Mouse (Mus musculus): ENCODE measurements at regions not wholly inside any gene's neighbourhood (a gene's known extent, or its start where the extent isn't known, plus 50 kb on each side); places are given as distances from the start of the nearest gene placed in this dataset.

DNA sequence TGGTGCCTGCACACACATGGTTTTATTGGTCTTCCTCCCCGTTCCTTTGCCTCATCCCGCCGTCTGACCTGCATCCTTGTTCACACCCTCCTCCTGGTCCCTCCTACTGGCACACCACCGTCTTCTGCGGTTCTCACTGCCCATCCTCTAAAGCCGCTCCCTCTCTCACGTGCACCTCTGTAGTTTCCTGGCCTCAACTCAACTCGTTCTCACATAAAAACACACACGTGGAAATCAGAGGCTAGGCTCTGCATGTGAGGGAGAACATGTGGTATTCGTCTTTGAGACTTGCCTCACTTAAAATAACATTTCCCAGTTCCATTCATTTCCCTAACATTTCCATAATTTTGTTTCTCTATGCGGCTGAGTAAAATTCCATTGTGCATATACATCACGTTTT lies 69.5 kb downstream of the Aldh8a1 start:
- DNase-seq (ENCODE audit: low spot score in 2 of 2) = no peak

DNA sequence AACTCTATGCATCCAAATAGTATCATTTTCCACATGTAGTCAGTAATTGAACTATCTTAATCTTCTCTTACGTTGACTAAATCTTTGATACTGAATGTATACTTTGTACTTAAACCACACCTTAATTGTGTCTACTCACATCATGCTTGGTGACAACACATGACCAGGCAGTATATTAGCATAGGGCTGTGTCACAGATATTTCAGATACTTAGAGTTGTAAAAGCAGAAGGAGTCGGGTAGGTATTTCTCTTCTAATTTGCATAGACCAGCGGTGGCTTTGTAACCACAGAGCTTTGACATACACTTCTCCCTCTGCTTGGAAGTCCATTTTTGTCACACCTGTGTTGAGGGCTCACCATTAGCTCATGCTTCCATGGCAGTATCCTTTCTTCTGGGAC lies 71.0 kb downstream of the Aldh8a1 start:
- DNase-seq (ENCODE audit: low spot score in 2 of 2) = no peak

DNA sequence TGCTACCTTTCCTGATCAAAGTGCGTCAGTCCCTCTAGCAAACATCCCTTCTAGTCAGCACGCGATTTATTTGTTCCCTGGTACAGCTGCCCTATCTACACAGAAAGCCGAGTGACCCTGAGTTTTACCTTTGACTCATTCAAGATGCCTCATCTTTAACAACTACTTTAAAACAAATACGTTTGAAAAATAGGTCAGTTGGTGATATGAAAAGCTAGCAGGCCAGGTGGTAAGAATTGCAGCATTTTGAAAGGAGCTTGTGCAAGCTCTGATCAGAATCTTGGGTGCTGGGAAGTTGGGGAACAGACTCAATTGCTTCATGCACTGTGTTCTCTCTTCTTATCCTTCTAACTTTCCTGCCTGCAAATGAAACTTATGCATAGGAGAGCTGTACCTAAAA lies 71.9 kb downstream of the Aldh8a1 start:
- no peak for DNase-seq (ENCODE audit: low spot score in 2 of 2)

DNA sequence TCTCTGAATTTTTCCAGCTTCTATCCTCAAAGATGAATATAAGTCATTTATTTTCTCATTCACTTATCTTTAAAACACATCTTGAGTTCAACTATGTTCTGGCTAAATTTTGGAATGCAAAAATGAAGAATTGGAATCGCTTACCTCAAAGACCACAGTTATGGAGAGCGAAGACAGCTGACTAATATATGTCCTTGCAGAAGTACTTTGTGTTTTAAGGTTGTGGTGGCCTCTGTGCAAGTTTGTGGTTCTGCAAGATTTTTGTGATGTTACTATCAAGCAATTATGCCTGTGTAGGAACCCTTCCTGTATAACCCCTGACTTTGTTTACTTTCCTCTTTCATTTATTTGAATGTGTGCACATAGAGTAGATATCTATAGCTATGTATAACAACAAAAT lies 75.5 kb downstream of the Aldh8a1 start:
- no peak for DNase-seq (ENCODE audit: low spot score in 2 of 2)

DNA sequence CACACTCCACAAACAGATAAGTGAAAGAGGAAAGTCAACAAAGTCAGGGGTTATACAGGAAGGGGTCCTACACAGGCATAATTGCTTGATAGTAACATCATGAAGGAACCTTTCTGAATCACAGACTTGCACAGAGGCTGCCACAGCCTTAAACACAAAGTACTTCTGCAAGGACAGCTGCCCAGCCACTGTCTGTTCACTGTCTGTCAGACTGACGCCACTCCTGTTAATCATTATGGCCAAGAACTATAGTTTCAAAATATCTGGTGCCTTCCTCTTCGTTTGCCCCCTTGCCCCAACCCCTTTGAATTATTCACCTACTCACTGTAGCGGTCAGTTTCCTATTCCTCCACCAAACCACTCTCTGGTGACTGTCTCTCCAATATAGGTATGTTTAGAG lies 76.4 kb downstream of the Aldh8a1 start:
- DNase-seq (ENCODE audit: low spot score in 2 of 2) = no peak

DNA sequence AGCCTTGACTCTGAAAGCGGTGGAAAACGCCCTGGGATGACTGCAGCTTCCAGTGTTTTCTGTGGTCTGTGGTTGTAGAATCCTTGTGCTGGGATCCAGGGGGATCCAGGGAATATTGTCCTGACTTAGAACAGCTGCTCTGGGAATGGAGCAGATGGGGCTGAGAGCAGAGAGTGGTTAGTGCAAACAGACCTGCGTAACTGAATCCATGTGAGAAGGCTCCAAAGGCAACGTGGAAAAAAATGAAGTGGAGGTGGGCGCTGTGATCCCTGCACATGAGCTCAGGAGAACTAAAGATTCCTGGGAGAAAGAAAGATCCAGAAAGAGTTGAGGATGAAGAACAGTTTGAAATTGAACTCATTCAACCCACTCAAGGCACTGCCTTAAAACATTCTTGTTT lies 77.1 kb downstream of the Aldh8a1 start:
- DNase-seq (ENCODE audit: low spot score in 2 of 2) = no peak

DNA sequence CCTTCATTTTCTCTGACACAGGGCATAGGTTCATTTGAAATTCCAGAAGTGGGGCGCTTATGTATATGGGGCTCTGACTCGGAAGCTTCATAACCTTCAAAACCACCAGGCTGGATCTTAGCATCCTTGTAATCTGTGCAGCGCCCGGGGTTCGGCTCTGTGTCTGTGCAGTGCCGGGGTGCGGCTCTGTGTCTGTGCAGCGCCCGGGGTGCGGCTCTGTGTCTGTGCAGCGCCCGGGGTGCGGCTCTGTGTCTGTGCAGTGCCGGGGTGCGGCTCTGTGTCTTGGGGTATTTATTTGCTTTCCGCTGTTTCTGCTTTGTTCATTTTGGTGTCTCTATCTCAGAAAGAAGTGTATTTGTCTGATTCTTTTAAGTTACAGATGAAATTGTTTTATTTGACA lies 77.7 kb downstream of the Aldh8a1 start:
- DNase-seq (ENCODE audit: low spot score in 2 of 2) = no peak

DNA sequence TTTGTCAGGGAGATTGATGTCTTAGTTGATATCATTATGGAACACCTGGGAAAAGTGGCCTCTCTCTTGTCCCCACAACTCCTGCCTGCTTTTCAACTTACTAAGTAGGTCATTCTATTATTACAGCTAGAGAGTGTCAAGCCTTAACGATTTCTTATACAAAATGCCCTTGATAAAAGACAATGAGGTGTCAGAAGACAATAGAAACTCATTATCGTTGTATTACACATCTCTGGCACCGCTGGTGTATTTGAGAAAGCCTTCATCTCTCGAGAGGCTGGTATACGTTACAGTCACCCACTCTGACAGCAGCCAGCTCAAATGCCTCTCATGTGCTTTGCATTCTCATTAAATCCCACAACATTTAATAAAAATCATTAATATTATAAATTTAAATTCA lies 78.8 kb downstream of the Aldh8a1 start:
- no peak for DNase-seq (ENCODE audit: low spot score in 2 of 2)

DNA sequence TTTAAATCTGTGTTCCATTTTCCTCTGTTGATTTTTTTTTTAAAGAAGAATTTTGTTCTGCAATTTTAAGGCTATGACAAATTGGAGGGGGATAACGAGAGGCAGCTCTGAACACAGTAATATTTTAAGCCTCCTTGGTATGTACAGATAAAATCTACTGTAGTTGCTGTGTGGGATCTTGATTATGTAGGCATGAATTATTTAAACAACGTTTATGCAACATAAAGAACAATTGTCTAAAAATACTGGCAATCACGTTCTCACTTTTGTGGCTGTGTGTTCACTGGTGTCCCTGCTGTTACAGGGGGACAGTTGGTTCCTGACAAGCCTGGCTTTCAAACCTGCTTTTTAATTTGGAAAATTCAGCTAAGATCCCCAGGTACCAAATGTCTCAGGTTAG lies 79.3 kb downstream of the Aldh8a1 start:
- no peak for DNase-seq (ENCODE audit: low spot score in 2 of 2)

DNA sequence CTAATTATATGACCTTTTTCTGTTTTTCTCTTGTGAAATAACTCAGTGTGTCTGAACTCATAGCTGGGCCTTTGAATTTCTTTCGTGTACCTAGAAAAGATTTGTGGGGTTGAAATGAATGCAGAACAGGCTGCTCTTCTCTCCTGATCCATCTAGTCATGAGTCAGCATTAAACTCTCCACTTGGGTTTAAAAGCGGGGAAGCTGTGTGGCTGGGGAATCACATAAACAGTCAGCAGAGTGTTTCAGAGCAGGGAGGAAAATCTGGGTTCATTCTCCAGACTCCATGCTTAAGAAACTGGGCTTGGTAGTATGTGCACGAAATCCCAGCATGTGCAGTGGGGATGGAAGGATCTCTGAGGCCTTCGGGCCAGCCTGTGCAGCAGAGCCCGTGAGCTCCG lies 79.9 kb downstream of the Aldh8a1 start:
- DNase-seq (ENCODE audit: low spot score in 2 of 2) = no peak

DNA sequence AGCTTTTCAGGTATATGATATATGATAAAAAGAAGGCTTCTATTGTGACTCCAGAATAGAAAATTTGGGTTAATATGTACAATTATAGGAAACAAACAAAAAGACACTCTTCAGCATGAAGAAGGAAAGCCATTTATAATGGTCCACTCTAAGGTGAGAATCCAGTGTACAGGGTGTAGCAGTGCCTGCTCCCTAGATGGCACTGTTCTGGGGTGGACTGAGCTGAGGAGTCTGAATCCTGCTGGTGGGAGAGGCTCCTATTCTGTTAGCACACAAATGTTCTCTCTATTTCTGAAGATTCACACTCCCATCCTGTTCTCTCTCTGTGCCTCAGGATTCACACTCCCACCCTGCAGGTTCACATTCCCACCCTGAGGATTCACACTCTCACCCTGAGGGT lies 81.5 kb downstream of the Aldh8a1 start:
- DNase-seq (ENCODE audit: low spot score in 2 of 2) = no peak

DNA sequence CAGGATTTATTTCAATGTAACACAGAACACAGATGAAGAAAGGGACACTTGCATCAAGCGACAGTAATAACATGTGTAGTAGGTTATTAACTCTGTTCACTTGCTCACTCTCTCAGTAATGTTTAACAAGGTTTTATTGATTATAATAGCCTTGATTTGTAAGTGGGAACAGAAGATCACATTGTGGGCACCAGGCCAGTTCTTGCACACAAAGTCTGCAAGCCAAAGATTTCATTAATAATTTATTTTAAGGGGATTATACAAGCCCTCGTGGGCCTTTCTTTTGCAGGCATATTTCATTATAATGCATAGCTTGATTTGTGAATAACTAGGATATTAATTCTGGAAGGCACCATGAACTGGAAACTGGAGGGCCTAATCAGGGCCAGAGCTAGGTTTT lies 83.0 kb downstream of the Aldh8a1 start:
- no peak for DNase-seq (ENCODE audit: low spot score in 2 of 2)

DNA sequence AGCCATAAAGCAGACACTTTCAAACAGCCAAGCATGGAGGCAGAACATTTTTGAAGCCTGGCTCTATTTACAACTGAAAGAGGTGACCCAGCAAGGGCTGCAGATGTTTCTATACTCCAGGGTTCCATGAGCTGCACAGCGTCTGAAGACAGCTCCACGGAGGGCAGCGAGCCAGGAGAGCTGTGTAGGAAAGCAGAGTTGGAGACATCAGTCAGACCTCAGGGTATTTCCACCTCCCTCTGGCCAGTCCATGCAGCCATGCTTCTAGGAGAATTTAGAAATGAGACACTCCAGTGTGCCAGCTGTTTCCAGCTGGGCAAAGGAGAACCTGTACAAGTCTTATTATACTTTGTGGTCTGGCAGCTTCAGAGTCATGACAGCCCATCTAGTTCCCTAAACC lies 85.8 kb downstream of the Aldh8a1 start:
- no peak for DNase-seq (ENCODE audit: low spot score in 2 of 2)

DNA sequence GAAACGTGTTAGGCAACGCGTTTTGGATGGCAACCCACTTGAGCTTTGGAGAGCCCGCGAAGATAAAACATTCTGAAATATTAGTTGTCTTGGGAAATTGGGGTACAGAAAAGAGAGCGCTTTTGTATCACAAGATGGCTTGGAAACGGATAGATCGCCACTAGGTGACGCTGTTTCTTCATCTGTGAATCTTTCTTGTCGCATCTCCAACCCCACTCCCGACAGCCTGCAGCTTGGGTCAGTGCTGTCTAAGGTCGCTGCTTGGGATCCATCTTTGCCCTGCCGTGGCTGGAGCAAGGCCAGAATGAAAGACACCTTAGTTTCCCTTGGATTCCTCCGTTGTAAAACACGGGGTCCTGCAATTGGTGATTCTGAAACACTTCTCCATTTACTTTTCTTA lies 88.3 kb downstream of the Aldh8a1 start:
- peak; percentile 58 to 79 for DNase-seq (ENCODE audit: low spot score in 2 of 2)

DNA sequence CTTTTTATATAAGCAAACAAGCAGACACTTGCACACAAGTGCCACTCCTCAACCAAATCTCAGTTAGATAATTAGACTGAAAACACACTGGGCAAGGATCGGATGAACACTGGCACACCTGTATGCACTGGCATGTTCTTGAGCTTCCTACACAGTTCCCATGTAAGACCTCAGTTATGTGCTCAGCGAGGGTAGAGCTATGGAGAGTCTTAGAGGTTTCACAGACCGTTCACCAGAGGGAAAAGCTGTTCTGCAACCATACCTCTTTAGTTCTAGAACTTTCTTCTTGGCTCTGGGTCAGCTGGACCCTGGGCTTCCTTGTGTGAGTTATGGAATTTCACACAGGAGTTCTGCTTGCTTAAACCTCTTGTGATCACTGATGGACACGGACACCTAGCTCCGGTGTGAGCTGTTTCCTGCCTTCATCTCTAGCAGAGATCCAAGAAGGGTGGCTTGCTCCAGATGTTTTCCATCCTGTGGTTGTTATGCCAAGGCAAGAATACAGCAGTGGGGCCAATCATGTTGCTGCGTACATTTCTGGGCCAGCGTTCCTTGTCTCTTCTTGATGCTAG lies 88.8 kb downstream of the Aldh8a1 start:
- no peak for DNase-seq (ENCODE audit: low spot score in 2 of 2)

DNA sequence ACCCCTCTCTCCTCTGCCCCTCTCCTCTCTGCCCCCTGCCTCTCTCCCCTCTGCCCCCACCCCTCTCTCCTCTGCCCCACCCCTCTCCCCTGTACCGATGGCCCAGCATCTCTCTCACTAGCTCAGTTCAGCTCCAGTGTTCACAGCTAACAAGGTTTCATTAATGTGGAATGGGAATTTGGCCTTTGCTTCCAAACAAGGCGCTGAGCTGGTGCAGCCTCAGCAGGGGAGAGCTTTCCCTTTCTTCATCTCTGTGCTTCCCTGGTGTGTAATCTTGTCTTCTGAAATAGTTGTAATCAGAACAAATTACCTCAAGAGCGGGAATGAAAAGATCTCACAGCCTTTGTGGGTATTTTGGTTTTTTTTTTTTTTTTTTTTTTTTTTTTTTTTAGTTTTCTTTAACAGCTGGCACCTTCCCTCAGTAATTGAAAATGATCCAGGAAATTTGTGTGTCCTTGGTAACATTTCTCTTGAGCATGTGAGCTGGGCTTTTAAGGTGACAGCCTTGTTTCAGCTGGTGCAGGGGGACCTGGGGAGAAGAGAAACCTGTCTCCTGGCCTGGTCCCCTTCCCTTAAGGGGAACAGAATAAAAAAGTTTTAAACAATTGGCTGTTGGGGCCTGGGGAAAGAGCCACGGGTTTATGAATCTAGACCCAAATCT lies 90.5 kb downstream of the Aldh8a1 start:
- no peak for DNase-seq (ENCODE audit: low spot score in 2 of 2)

DNA sequence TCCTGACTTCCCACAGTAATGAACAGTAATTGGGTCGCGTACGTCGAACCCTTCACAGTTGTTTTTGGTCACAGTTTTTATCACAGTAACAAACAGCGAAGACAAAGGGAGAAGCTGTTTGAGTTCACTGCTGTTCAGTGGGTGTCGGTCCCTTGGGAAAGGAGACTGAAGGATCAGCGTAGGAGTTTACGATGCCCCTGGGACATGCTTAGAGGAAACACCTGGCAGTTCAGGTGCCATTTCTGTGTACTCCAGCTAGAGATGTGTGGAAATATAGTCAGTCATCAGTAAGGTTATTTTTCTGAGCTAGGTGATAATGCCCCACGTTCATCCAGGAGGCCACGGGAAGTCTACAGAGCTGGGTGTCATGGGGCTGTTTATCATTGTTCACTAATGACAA lies 91.3 kb downstream of the Aldh8a1 start:
- no peak for DNase-seq (ENCODE audit: low spot score in 2 of 2)

DNA sequence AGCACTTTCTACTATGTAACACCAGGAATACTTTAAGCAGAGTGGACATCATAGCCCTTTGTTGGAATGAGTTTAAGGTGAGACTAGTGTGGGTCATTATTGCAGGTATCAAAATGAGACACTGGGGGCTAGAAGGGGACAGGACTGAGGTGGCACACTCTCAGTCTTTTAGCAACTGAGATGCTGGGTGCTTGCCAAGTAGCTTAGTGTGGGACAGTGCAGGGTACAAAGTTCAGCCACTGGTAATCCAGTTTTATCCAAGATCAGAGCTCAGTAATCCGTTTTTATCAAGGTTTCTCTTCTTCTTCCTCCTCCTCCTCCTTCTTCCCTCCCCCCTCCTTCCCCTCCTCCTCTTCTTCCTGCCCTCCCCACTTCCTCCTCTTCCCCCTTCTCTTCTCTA lies 92.9 kb downstream of the Aldh8a1 start:
- DNase-seq (ENCODE audit: low spot score in 2 of 2) = no peak

DNA sequence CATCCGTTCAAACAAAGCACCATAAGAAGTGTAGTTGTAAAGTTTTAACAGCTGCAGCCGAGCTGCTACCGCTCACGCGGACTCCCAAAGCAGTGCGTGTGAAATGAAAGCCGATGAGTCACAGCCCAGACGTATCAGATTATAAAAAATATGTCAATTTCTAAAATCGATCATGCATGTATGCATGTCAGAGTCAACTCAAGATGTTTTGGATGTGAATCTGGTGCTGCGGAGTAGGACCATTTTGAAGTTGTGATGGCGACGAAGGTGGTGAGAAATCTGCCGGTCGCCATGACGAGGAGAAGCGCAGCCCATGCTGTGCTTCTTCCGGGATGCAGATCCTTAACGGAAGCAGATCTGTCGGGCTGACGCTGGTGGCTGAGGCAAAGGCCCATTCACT lies 93.5 kb downstream of the Aldh8a1 start:
- no peak for DNase-seq (ENCODE audit: low spot score in 2 of 2)

DNA sequence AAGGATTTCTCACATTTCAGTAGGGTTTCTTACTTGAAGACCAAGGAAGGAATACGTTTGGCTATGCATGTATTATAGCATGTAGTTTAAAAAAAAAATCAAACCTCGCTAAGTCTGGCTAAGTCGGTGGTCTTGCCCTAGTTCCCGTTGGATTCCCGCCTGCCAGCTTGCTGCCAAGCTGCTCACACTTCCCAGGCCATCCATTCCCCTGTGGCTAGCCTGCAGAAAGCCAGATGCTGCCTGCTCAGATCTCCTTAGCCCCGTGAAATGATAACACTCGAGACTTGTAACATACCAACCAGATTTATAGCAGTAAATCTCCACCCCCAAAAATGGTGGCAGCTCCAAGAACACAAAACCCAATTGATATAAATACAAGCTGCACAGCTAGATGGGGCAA lies 97.2 kb downstream of the Aldh8a1 start:
- no peak for DNase-seq (ENCODE audit: low spot score in 2 of 2)

DNA sequence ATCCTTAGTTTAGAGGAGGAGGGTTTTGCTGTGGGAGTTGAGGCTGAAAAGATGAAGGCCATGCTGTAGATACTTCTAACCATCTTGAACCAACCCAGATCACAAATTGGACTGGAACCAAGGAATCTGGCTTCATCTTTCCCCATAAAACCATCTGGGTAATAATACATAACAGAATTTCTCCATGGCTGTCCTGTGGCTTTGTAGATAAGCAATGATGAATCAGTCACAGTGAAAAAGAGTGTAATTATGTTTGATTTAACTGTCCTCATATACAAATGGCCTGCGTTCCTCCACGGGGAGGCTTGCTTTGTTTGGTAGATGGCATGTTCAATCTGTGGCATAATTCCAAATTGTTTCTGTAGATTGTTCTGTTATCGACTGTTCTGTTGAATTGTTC lies 100.9 kb downstream of the Aldh8a1 start:
- DNase-seq (ENCODE audit: low spot score in 2 of 2) = no peak

DNA sequence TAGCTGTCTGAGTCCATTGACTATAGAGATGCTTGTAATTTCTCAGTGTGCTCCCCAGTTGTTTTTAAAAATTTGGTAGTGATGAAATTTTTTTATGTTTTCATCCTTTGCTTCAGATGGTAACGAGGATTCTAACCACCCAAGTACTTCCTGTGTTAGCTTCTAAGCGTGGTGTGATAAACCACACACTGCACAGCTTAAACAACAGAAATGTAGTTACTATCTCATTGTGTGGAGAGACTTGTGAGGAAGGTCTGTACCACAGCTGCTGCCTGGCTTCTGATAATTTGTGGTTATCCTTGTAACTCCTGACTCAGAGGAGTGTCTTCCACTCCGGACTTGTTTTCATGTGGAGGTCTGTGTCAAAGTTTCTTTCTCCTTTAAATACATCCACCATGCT lies 102.3 kb downstream of the Aldh8a1 start:
- DNase-seq (ENCODE audit: low spot score in 2 of 2) = no peak

DNA sequence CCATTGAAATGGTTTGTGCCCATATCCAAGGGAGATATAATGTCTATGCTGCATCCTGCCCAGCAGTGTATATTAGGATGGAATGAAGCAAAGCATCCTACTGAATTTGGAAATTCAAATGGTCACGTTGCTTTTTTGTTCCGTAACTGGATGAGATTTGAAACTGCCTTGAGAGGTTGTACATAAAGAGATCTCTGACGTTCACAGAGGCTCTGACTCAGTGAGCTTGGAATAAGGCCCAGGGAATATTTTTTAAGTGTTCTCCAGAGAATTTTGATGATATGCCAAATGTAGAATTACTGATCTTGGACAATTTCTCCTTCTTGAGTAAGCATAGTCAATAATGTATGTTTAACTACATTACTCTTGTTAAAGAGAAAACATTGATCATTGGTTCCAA lies 104.2 kb downstream of the Aldh8a1 start:
- DNase-seq (ENCODE audit: low spot score in 2 of 2) = no peak

DNA sequence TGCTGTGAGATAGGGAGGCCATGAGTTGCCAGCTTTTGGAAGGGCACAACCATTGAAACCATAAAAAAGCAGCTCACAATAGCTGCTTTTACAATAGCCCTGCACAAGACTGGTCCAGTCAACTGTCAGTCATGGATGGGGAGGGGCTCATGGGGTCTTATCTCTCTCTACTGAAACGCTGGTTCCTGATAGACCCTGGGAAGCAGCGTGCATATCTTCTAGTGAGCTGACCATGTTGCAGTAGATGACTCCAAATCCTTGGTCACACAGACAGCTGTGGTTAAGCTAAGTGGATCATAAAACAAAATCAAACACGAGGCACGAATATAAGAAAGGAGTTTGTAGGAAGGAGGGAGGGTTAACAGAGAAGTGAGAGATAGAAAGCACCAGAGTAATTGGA lies 105.0 kb downstream of the Aldh8a1 start:
- no peak for DNase-seq (ENCODE audit: low spot score in 2 of 2)
